Mouse (Mus musculus): ENCODE data around the gene Gm732.

The Gm732 gene

DNA sequence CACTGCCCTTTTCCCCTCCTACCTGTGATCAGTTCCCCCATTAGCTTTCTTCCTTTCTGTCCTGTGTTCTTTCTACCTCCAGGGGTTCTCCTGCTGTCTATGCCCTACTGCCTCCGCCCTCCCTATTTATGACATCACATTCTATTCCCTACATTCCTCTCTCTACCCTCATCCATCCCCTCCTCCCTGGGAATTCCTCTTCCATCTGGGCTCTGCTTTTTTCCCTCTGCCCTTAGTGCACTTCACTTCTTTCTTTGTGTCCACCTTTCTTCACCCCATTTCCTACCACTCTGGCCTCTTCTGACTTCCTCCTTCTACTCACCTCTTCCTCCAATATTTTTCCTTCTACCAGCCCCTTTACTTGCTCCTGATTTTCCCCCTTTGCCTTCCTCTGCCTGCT lies at the start of gene Gm732:
Gene Gm732 (minus strand): TSS at position 101 of the 400 bp plus-strand sequence.
- in situ Hi-C loops (cut with MboI; ENCODE audit: low pct_unique_long_range_greater_than_20kb in 1 of 2, low sequenced_read_pairs in 2 of 2, unreplicated experiment in 1 of 2), result no loop called here

Data from mouse embryonic stem cell (cell line).